Mouse (Mus musculus): Measurements from ENCODE around the gene Cd84. TPM values are rescaled to one million over a fixed set of nuclear protein-coding genes. Genes with fewer than 3 reads are reported as not detected.

Gene Cd84
- polyA plus RNA-seq, 1 experiment from 2014 or later = 2.9 TPM

- Histone ChIP-seq H3K4me3 (replicated peaks; ENCODE audit: low read length) (no peak overlapping the region), H3K27ac (ENCODE audit: low read length) (no peak overlapping the region), H3K27me3 (ENCODE audit: control insufficient read depth, insufficient read depth, low read length) (no peaks in the 10 kb centered on the region), H3K4me2 (ENCODE audit: low read depth, low read length) (no peak overlapping the region), H3K9me3 (replicated peaks; ENCODE audit: control insufficient read depth, low read length) (no peaks in the 10 kb centered on the region), H3K4me1 (ENCODE audit: control insufficient read depth, insufficient read depth, low read length) (no peaks in the 10 kb centered on the region), H3K9ac (ENCODE audit: low read length) (no peak overlapping the region), H3K36me3 (ENCODE audit: control insufficient read depth, insufficient read depth, low read length) (no peaks in the 10 kb centered on the region)
- ATAC-seq (ENCODE audit: insufficient read depth, low FRiP score) = no peak
- WGBS = 43% methylated on average over 4 of the region's 4 CpGs
Observed at GRCm38 (mm10) chr1:171825462-171825861, 14.0 kb upstream of the Cd84 start.

- Histone ChIP-seq H3K36me3 (ENCODE audit: control insufficient read depth, insufficient read depth, low read length) (no peaks in the 10 kb centered on the region), H3K4me2 (ENCODE audit: low read depth, low read length) (no peak overlapping the region), H3K9me3 (replicated peaks; ENCODE audit: control insufficient read depth, low read length) (no peaks in the 10 kb centered on the region), H3K4me3 (replicated peaks; ENCODE audit: low read length) (no peak overlapping the region), H3K9ac (ENCODE audit: low read length) (no peak overlapping the region), H3K27me3 (ENCODE audit: control insufficient read depth, insufficient read depth, low read length) (no peaks in the 10 kb centered on the region), H3K27ac (ENCODE audit: low read length) (no peak overlapping the region), H3K4me1 (ENCODE audit: control insufficient read depth, insufficient read depth, low read length) (no peaks in the 10 kb centered on the region)
- no peak for ATAC-seq (ENCODE audit: insufficient read depth, low FRiP score)
Observed at GRCm38 (mm10) chr1:171826164-171826563, 13.3 kb upstream of the Cd84 start.

GRCm38 (mm10) chr1:171827674-171828073, 11.8 kb upstream of the Cd84 start:
- H3K9ac ChIP-seq (ENCODE audit: low read length) = no peak overlapping the region
- no peaks in the 10 kb centered on the region for H3K36me3 ChIP-seq (ENCODE audit: control insufficient read depth, insufficient read depth, low read length)
- no peaks in the 10 kb centered on the region for H3K9me3 ChIP-seq (replicated peaks; ENCODE audit: control insufficient read depth, low read length)
- no peak for ATAC-seq (ENCODE audit: insufficient read depth, low FRiP score)
- no peak overlapping the region for H3K4me2 ChIP-seq (ENCODE audit: low read depth, low read length)
- no peak overlapping the region for H3K4me3 ChIP-seq (replicated peaks; ENCODE audit: low read length)
- no peak overlapping the region for H3K27ac ChIP-seq (ENCODE audit: low read length)
- no peaks in the 10 kb centered on the region for H3K27me3 ChIP-seq (ENCODE audit: control insufficient read depth, insufficient read depth, low read length)
- H3K4me1 ChIP-seq (ENCODE audit: control insufficient read depth, insufficient read depth, low read length) = no peaks in the 10 kb centered on the region

DNA sequence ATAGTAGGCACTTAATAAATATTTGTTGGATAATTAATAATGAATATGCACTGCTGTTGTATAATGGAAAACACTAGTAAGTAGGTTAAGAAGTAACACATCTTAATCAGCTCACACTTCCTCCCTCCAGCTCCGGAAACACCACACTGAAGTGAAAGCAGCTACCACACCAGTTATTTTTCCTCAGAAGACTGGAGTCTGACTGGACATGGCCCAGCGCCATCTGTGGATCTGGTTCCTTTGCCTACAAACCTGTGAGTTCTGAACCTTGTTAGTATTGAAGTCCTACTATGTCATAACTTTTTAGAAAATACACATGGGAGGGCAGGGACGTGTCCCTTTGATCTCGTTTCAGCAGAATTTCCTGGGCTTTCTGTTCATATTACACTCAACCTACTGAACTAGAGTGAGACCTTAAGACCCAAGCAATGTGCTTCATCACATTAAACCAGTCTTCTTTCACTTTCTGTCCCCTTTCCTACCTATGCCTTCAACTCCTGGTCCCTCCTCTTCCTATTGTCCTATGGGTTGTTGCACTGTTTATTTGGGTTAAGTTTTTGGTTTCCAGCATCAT, 1.0 kb downstream of the Cd84 start:
- Histone ChIP-seq H3K4me3 (replicated peaks; ENCODE audit: low read length) (no peak overlapping the region), H3K9ac (ENCODE audit: low read length) (no peak overlapping the region), H3K27me3 (ENCODE audit: control insufficient read depth, insufficient read depth, low read length) (no peaks in the 10 kb centered on the region), H3K4me2 (ENCODE audit: low read depth, low read length) (no peak overlapping the region), H3K36me3 (ENCODE audit: control insufficient read depth, insufficient read depth, low read length) (no peaks in the 10 kb centered on the region), H3K4me1 (ENCODE audit: control insufficient read depth, insufficient read depth, low read length) (no peaks in the 10 kb centered on the region), H3K9me3 (replicated peaks; ENCODE audit: control insufficient read depth, low read length) (no peaks in the 10 kb centered on the region), H3K27ac (ENCODE audit: low read length) (no peak overlapping the region)
- ATAC-seq (ENCODE audit: insufficient read depth, low FRiP score) = no peak
- WGBS = 70% methylated on average over 4 of the region's 4 CpGs

GRCm38 (mm10) chr1:171845035-171845754, 5.7 kb downstream of the Cd84 start:
- Histone ChIP-seq H3K9me3 (replicated peaks; ENCODE audit: control insufficient read depth, low read length) (no peaks in the 10 kb centered on the region), H3K4me2 (ENCODE audit: low read depth, low read length) (no peak overlapping the region), H3K9ac (ENCODE audit: low read length) (no peak overlapping the region), H3K4me1 (ENCODE audit: control insufficient read depth, insufficient read depth, low read length) (no peaks in the 10 kb centered on the region), H3K36me3 (ENCODE audit: control insufficient read depth, insufficient read depth, low read length) (no peaks in the 10 kb centered on the region), H3K27me3 (ENCODE audit: control insufficient read depth, insufficient read depth, low read length) (no peaks in the 10 kb centered on the region), H3K27ac (ENCODE audit: low read length) (no peak overlapping the region), H3K4me3 (replicated peaks; ENCODE audit: low read length) (no peak overlapping the region)
- ATAC-seq (ENCODE audit: insufficient read depth, low FRiP score) = no peak
- 78% methylated on average over 5 of the region's 5 CpGs for WGBS

DNA sequence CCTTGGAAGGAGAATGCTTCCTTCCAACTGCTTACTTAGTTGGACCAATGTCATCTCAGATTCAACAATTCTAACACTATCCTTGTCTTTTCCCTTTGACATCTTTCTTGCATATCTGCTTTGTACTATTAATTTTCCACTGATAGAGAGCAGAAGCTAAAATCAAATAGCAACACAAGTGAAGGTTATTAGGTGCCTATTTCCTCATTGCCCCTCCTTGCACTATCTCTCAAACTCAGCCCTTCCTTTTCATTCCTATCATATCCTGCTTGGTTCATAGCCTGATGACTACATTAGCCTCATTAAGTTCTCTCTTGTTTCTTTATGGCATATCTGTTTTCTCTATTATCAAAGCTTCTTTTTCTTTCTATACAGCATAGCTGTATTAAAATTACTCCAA, 8.7 kb downstream of the Cd84 start:
- no peak for ATAC-seq (ENCODE audit: insufficient read depth, low FRiP score)
- H3K4me3 ChIP-seq (replicated peaks; ENCODE audit: low read length) = no peak overlapping the region
- H3K27ac ChIP-seq (ENCODE audit: low read length) = no peak overlapping the region
- no peaks in the 10 kb centered on the region for H3K4me1 ChIP-seq (ENCODE audit: control insufficient read depth, insufficient read depth, low read length)
- H3K27me3 ChIP-seq (ENCODE audit: control insufficient read depth, insufficient read depth, low read length) = no peaks in the 10 kb centered on the region
- H3K4me2 ChIP-seq (ENCODE audit: low read depth, low read length) = no peak overlapping the region
- no peaks in the 10 kb centered on the region for H3K36me3 ChIP-seq (ENCODE audit: control insufficient read depth, insufficient read depth, low read length)
- H3K9ac ChIP-seq (ENCODE audit: low read length) = no peak overlapping the region
- H3K9me3 ChIP-seq (replicated peaks; ENCODE audit: control insufficient read depth, low read length) = no peaks in the 10 kb centered on the region

DNA sequence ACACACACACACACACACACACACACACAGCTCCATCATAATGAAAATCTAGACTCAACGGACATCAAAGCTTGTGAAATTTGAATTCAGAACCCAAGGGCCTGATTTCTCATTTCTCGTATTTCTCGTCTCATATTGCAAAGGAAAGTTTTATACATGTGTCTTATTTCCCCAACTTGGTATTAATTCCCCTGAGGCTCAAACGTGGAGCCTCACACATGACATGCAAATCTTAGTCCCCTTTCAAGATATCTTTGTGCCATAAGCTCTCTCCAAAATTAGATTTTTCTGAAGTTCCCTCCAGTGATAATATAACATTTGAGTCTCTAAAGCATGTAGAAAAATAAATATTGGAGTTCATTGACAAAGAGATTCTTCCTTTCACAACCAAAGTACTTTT, 9.3 kb downstream of the Cd84 start:
- WGBS = 83% methylated on average over 4 of the region's 4 CpGs
- ATAC-seq (ENCODE audit: insufficient read depth, low FRiP score) = no peak
- Histone ChIP-seq H3K36me3 (ENCODE audit: control insufficient read depth, insufficient read depth, low read length) (no peaks in the 10 kb centered on the region), H3K9me3 (replicated peaks; ENCODE audit: control insufficient read depth, low read length) (no peaks in the 10 kb centered on the region), H3K27me3 (ENCODE audit: control insufficient read depth, insufficient read depth, low read length) (no peaks in the 10 kb centered on the region), H3K27ac (ENCODE audit: low read length) (no peak overlapping the region), H3K4me2 (ENCODE audit: low read depth, low read length) (no peak overlapping the region), H3K9ac (ENCODE audit: low read length) (no peak overlapping the region), H3K4me1 (ENCODE audit: control insufficient read depth, insufficient read depth, low read length) (no peaks in the 10 kb centered on the region), H3K4me3 (replicated peaks; ENCODE audit: low read length) (no peak overlapping the region)

DNA sequence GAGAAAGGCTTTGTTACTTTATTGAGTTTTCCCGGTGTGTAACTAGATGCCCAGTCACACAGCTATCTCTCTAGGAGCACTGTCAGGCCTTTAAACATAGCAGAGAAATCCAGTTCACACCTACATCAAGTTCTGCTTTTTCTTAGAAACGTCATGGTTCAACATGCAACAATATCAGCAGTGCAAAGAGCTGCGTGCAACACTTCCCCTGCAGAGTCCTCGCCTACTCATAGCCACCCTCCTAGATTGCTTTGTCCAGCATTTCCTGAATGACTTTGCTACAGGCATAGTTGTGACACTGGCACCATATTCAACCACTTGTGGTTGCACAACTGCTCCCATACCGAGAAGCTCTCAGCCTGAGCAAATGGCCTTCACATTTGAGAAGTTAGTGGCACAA, 10.0 kb downstream of the Cd84 start:
- H3K4me1 ChIP-seq (ENCODE audit: control insufficient read depth, insufficient read depth, low read length) = no peaks in the 10 kb centered on the region
- H3K9me3 ChIP-seq (replicated peaks; ENCODE audit: control insufficient read depth, low read length) = no peaks in the 10 kb centered on the region
- H3K27ac ChIP-seq (ENCODE audit: low read length) = no peak overlapping the region
- no peaks in the 10 kb centered on the region for H3K36me3 ChIP-seq (ENCODE audit: control insufficient read depth, insufficient read depth, low read length)
- no peaks in the 10 kb centered on the region for H3K27me3 ChIP-seq (ENCODE audit: control insufficient read depth, insufficient read depth, low read length)
- no peak for ATAC-seq (ENCODE audit: insufficient read depth, low FRiP score)
- H3K4me2 ChIP-seq (ENCODE audit: low read depth, low read length) = no peak overlapping the region
- WGBS = 83% methylated on average over 5 of the region's 5 CpGs
- no peak overlapping the region for H3K9ac ChIP-seq (ENCODE audit: low read length)
- no peak overlapping the region for H3K4me3 ChIP-seq (replicated peaks; ENCODE audit: low read length)

GRCm38 (mm10) chr1:171865467-171865866, 26.0 kb downstream of the Cd84 start:
- Histone ChIP-seq H3K4me2 (ENCODE audit: low read depth, low read length) (no peak overlapping the region), H3K27ac (ENCODE audit: low read length) (no peak overlapping the region), H3K9me3 (replicated peaks; ENCODE audit: control insufficient read depth, low read length) (no peaks in the 10 kb centered on the region), H3K4me1 (ENCODE audit: control insufficient read depth, insufficient read depth, low read length) (no peaks in the 10 kb centered on the region), H3K4me3 (replicated peaks; ENCODE audit: low read length) (no peak overlapping the region), H3K27me3 (ENCODE audit: control insufficient read depth, insufficient read depth, low read length) (no peaks in the 10 kb centered on the region), H3K9ac (ENCODE audit: low read length) (no peak overlapping the region), H3K36me3 (ENCODE audit: control insufficient read depth, insufficient read depth, low read length) (no peaks in the 10 kb centered on the region)
- 79% methylated on average over 4 of the region's 4 CpGs for WGBS
- ATAC-seq (ENCODE audit: insufficient read depth, low FRiP score) = no peak

All from stomach, embryonic 16.5 days (tissue).